Mouse (Mus musculus) midbrain, embryonic 11.5 days (tissue): ENCODE measurements around the gene Tstd3. TPM values are rescaled to one million over a fixed set of nuclear protein-coding genes. Genes with fewer than 3 reads are reported as not detected.
A peak's percentile ranks its signal among the peaks of the same experiment; 100 is the strongest.

Source experiments
- ATAC-seq: fragments of 200-750 bp; cut with Nextera tagmentation; 2 replicates; pipeline ENCODE4 v1.8.0; 2017; ENCODE audit warnings: moderate TSS enrichment, moderate library complexity; ENCODE audit not compliant: low FRiP score
- DNase-seq: peaks from one replicate; pipeline ENCODE4 v3.0.0; 2015; ENCODE audit warnings: low spot score; ENCODE audit errors: missing footprints
- H3K27ac ChIP-seq: fragments of 300-500 bp; sonication (generic); 2 replicates; pipeline ENCODE4 v1.5.1; 2014; ENCODE audit warnings: low read depth, low read length
- H3K27me3 ChIP-seq: fragments of 300-500 bp; sonication (generic); 2 replicates; pipeline ENCODE4 v1.6.1; 2014; ENCODE audit warnings: mild to moderate bottlenecking, low read length, moderate library complexity, mixed read lengths; ENCODE audit not compliant: control insufficient read depth, insufficient read depth
- H3K36me3 ChIP-seq: fragments of 300-500 bp; sonication (generic); 2 replicates; pipeline ENCODE4 v1.6.1; 2014; ENCODE audit warnings: mild to moderate bottlenecking, low read length, moderate library complexity, mixed read lengths; ENCODE audit not compliant: control insufficient read depth, insufficient read depth
- H3K4me1 ChIP-seq: fragments of 300-500 bp; sonication (generic); 2 replicates; pipeline ENCODE4 v1.6.1; 2014; ENCODE audit warnings: low read length; ENCODE audit not compliant: control insufficient read depth, insufficient read depth
- H3K4me2 ChIP-seq: fragments of 300-500 bp; sonication (generic); 2 replicates; pipeline ENCODE4 v1.6.1; 2014; ENCODE audit warnings: mild to moderate bottlenecking, moderate library complexity
- H3K4me3 ChIP-seq: fragments of 300-500 bp; sonication (generic); 2 replicates; pipeline ENCODE4 v1.5.1; 2014; ENCODE audit warnings: low read depth, low read length
- H3K9ac ChIP-seq: fragments of 300-500 bp; sonication (generic); 2 replicates; pipeline ENCODE4 v1.6.1; 2014; ENCODE audit warnings: low read length
- H3K9me3 ChIP-seq: fragments of 300-500 bp; sonication (generic); 2 replicates; pipeline ENCODE4 v1.6.1; 2016; ENCODE audit warnings: low read length; ENCODE audit not compliant: control insufficient read depth
- WGBS: fragments of 180-500 bp; shearing (Covaris S2); extraction: QIAGEN DNeasy Blood & Tissue Kit; methylation state at CpG from one replicate; pipeline ENCODE4 v1.1.7; 2014; 5-methylcytosine and 5-hydroxymethylcytosine counted together
- polyA plus RNA-seq: library from polyadenylated mRNA; unstranded; fragments of >200 nt; fragmentation: Nextera tagmentation; extraction: Ambion mirVana; gene quantifications from 2 replicates; pipeline ENCODE4 v1.2.1, GENCODE M21; 2014

Tstd3 gene
- polyA plus RNA-seq, 1 experiment from 2014 or later: 32.3 TPM

- Histone ChIP-seq H3K36me3 (no peaks in the 10 kb centered on the region), H3K27ac (peak overlapping the region; percentile 41), H3K4me1 (peaks cover 5% of the 10 kb centered on the region; the same call in 1 of the 2 replicates), H3K9me3 (no peaks in the 10 kb centered on the region), H3K4me2 (peak overlapping the region; percentile 60), H3K27me3 (no peaks in the 10 kb centered on the region), H3K4me3 (peak overlapping the region; percentile 88), H3K9ac (peak overlapping the region; percentile 91)
- WGBS: 1% methylated on average over 22 of the region's 22 CpGs
- DNase-seq (peak; percentile 98), ATAC-seq (peak; percentile 51)
Measured at GRCm38 (mm10) chr4:21726912-21727614, 39.9 kb downstream of the Tstd3 start.

GRCm38 (mm10) chr4:21722752-21723334 lies 44.2 kb downstream of the Tstd3 start:
- 42% methylated on average over 7 of the region's 7 CpGs for WGBS
- Histone ChIP-seq H3K4me2 (no peak overlapping the region), H3K27ac (no peak overlapping the region), H3K9ac (no peak overlapping the region), H3K4me3 (no peak overlapping the region), H3K9me3 (no peaks in the 10 kb centered on the region), H3K27me3 (no peaks in the 10 kb centered on the region), H3K4me1 (no peaks in the 10 kb centered on the region), H3K36me3 (no peaks in the 10 kb centered on the region)
- ATAC-seq: peak; percentile 50
- DNase-seq: peak; percentile 87

- Histone ChIP-seq H3K27me3 (no peaks in the 10 kb centered on the region), H3K4me1 (0 out of 2 replicates have a peak, but pooled peaks cover 5% of the 10 kb centered on the region), H3K36me3 (no peaks in the 10 kb centered on the region), H3K9ac (no peak overlapping the region; the same call in 1 of the 2 replicates), H3K4me3 (0 out of 2 replicates have a peak overlapping the region, but pooled peaks have one; percentile 3), H3K4me2 (peak overlapping the region; percentile 35), H3K9me3 (no peaks in the 10 kb centered on the region), H3K27ac (no peak overlapping the region)
- peak; percentile 87 for ATAC-seq
- WGBS: 5% methylated on average over 13 of the region's 13 CpGs
- DNase-seq: peak; percentile 91
Measured at GRCm38 (mm10) chr4:21712147-21712546, 54.9 kb downstream of the Tstd3 start.

Other genes with a start within 250 kb of the Tstd3 start
- gene Prdm13, start 81.2 kb downstream of the Tstd3 start, polyA plus RNA-seq: 0.15 and 0.25 TPM in 2 replicates
- gene Ccnc, start 39.5 kb downstream of the Tstd3 start, polyA plus RNA-seq: 89.6 and 102 TPM in 2 replicates
- 13.4 and 16.6 TPM in 2 replicates for gene Usp45, start 56 bp downstream of the Tstd3 start, polyA plus RNA-seq
- 181 and 215 TPM in 2 replicates for gene Pnisr, start 80.4 kb upstream of the Tstd3 start, polyA plus RNA-seq
- 11.2 and 13.3 TPM in 2 replicates for gene Coq3, start 112.5 kb upstream of the Tstd3 start, polyA plus RNA-seq
- gene Faxc, start 164.1 kb upstream of the Tstd3 start, polyA plus RNA-seq: 20.9 and 21.4 TPM in 2 replicates